Mouse (Mus musculus) small intestine, adult 2 months (tissue): ENCODE results near the gene Fads3.

Experiments
- CTCF ChIP-seq: fragments of 200-500 bp; IDR thresholded peaks from 2 replicates; pipeline ENCODE4 v1.5.1; 2012; ENCODE audit warnings: low read depth, mild to moderate bottlenecking, control low read depth, inconsistent platforms, low read length, moderate library complexity, mixed read lengths; ENCODE audit not compliant: insufficient replicate concordance, insufficient read length; ENCODE audit errors: extremely low read depth
- POLR2A ChIP-seq: fragments of 200-500 bp; IDR thresholded peaks from 2 replicates; pipeline ENCODE4 v1.6.1; 2012; ENCODE audit warnings: low read depth, mild to moderate bottlenecking, control low read depth, inconsistent platforms, low read length, moderate library complexity

DNA sequence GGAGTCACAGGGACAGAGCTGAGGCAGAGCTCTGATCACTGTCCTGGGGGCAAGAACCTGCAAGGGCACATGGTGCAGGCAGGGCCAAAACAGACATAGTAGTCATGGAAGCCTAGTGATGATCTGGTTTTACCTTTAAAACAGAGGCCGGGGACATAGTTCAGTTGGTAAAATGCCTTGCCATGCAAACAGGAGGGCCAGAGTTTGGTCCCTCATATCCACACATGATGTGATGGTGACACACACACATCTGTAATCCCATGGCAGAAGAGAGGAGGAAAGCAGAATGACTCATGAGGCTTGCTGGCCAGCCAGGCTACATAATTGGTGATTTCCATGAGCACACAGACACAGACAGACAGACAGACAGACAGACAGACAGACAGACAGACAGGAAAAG lies 66.8 kb downstream of the Fads3 start:
- TF ChIP-seq CTCF (no peak), POLR2A (no peak)
